In genomic region chr17:70971206-70971605, GRCm38 (mm10) we compare ENCODE assay signal across 27 mouse cellular contexts. TPM values are rescaled to one million over a fixed set of nuclear protein-coding genes. Genes with fewer than 3 reads are reported as not detected.
DNase-seq lines count a peak whose midpoint lies in the region; ATAC-seq and TF ChIP-seq lines count a peak whose summit lies in the region.
"Had no signal": no experiment of that assay in that cellular context is flagged by ENCODE, and none has a peak within 500 bp of the region (broad histone marks: within the 10 kb centered on the region; RNA-seq: fewer than 3 reads in every experiment).

No protein-coding gene starts in this region.

- 48% methylated on average over 11 of the region's 11 CpGs for WGBS in forebrain, embryonic 14.5 days
- WGBS in forebrain, embryonic 11.5 days: 75% methylated on average over 11 of the region's 11 CpGs
- 51% methylated on average over 11 of the region's 11 CpGs for WGBS in hindbrain, embryonic 16.5 days
- WGBS in hindbrain, embryonic 12.5 days: 67% methylated on average over 11 of the region's 11 CpGs
- WGBS in lung, embryonic 14.5 days: 63% methylated on average over 11 of the region's 11 CpGs

- H3K27me3 ChIP-seq in forebrain, embryonic 14.5 days (replicated peaks; ENCODE audit: control insufficient read depth, insufficient read depth, low read length): no peaks in the 10 kb centered on the region
- H3K27me3 ChIP-seq in forebrain, embryonic 11.5 days (ENCODE audit: control insufficient read depth, insufficient read depth, low read length): no peaks in the 10 kb centered on the region
- no peaks in the 10 kb centered on the region for H3K27me3 ChIP-seq in hindbrain, embryonic 16.5 days (replicated peaks; ENCODE audit: control insufficient read depth, insufficient read depth, low read length)
- no peaks in the 10 kb centered on the region for H3K27me3 ChIP-seq in hindbrain, embryonic 12.5 days
- H3K27me3 ChIP-seq in lung, embryonic 14.5 days (ENCODE audit: insufficient read depth, low read length): no peaks in the 10 kb centered on the region
- H3K27me3 ChIP-seq in testis, adult 2 months (ENCODE audit: control insufficient read depth, insufficient read depth, low read length): no peaks in the 10 kb centered on the region
- H3K27me3 ChIP-seq: embryonic facial prominence, embryonic 12.5 days; limb, embryonic 13.5 days had no signal

- H3K4me1 ChIP-seq in forebrain, embryonic 14.5 days (ENCODE audit: control insufficient read depth, insufficient read depth, low read length): no peaks in the 10 kb centered on the region
- no peaks in the 10 kb centered on the region for H3K4me1 ChIP-seq in forebrain, embryonic 11.5 days (replicated peaks; ENCODE audit: control insufficient read depth, insufficient read depth, low read length)
- no peaks in the 10 kb centered on the region for H3K4me1 ChIP-seq in hindbrain, embryonic 16.5 days (ENCODE audit: control insufficient read depth, insufficient read depth, low read depth, low read length)
- H3K4me1 ChIP-seq in hindbrain, embryonic 12.5 days: peaks cover 8% of the 10 kb centered on the region; the same call in 1 of the 2 replicates
- no peaks in the 10 kb centered on the region; the same call in 1 of the 2 replicates for H3K4me1 ChIP-seq in lung, embryonic 14.5 days (ENCODE audit: insufficient read depth)
- no peaks in the 10 kb centered on the region for H3K4me1 ChIP-seq in testis, adult 2 months (ENCODE audit: control insufficient read depth, insufficient read depth, low read length)

- H3K4me2 ChIP-seq in forebrain, embryonic 14.5 days (ENCODE audit: low read length): no peak overlapping the region
- H3K4me2 ChIP-seq in forebrain, embryonic 11.5 days (ENCODE audit: low read depth, low read length, severe bottlenecking): no peak overlapping the region
- no peak overlapping the region for H3K4me2 ChIP-seq in hindbrain, embryonic 16.5 days (ENCODE audit: low read length)
- no peak overlapping the region for H3K4me2 ChIP-seq in hindbrain, embryonic 12.5 days (replicated peaks)
- H3K4me2 ChIP-seq in lung, embryonic 14.5 days: no peak overlapping the region
- H3K4me2 ChIP-seq: embryonic facial prominence, embryonic 12.5 days; heart, embryonic 11.5 days; limb, embryonic 13.5 days; liver, embryonic 11.5 days; midbrain, embryonic 13.5 days had no signal

- H3K36me3 ChIP-seq in forebrain, embryonic 14.5 days (ENCODE audit: control insufficient read depth, insufficient read depth, low read length): peaks cover 32% of the 10 kb centered on the region
- H3K36me3 ChIP-seq in forebrain, embryonic 11.5 days (ENCODE audit: control insufficient read depth, insufficient read depth, low read length): peaks cover 2% of the 10 kb centered on the region; the same call in 1 of the 2 replicates
- H3K36me3 ChIP-seq in hindbrain, embryonic 16.5 days (ENCODE audit: control insufficient read depth, insufficient read depth, low read length): peaks cover 11% of the 10 kb centered on the region
- H3K36me3 ChIP-seq in hindbrain, embryonic 12.5 days: peaks cover 30% of the 10 kb centered on the region
- H3K36me3 ChIP-seq in lung, embryonic 14.5 days (ENCODE audit: insufficient read depth): peaks cover 29% of the 10 kb centered on the region
- no peaks in the 10 kb centered on the region for H3K36me3 ChIP-seq in testis, adult 2 months (ENCODE audit: control insufficient read depth, insufficient read depth, low read length)

- no peak overlapping the region for H3K4me3 ChIP-seq in forebrain, embryonic 14.5 days (ENCODE audit: low read depth, low read length)
- H3K4me3 ChIP-seq in forebrain, embryonic 11.5 days (ENCODE audit: low read depth, low read length): no peak overlapping the region
- H3K4me3 ChIP-seq in hindbrain, embryonic 16.5 days (ENCODE audit: low read length): no peak overlapping the region
- H3K4me3 ChIP-seq in hindbrain, embryonic 12.5 days: no peak overlapping the region
- H3K4me3 ChIP-seq in lung, embryonic 14.5 days (ENCODE audit: low read depth, low read length): no peak overlapping the region
- H3K4me3 ChIP-seq in testis, adult 2 months (ENCODE audit: control insufficient read depth, low read depth, low read length): no peak overlapping the region
- H3K4me3 ChIP-seq: embryonic facial prominence, embryonic 12.5 days; gastrocnemius, adult 2 months; limb, embryonic 13.5 days; megakaryocyte, embryonic 14.5 days; midbrain, embryonic 13.5 days had no signal

- no peak overlapping the region for H3K9ac ChIP-seq in forebrain, embryonic 14.5 days (ENCODE audit: low read length)
- H3K9ac ChIP-seq in forebrain, embryonic 11.5 days (ENCODE audit: low read length): no peak overlapping the region
- H3K9ac ChIP-seq in hindbrain, embryonic 16.5 days (ENCODE audit: low read depth, low read length): no peak overlapping the region
- H3K9ac ChIP-seq in hindbrain, embryonic 12.5 days: no peak overlapping the region
- no peak overlapping the region for H3K9ac ChIP-seq in lung, embryonic 14.5 days
- H3K9ac ChIP-seq: embryonic facial prominence, embryonic 12.5 days; limb, embryonic 13.5 days; midbrain, embryonic 13.5 days had no signal

- no peak for TF ChIP-seq CTCF in lung, embryonic 14.5 days (IDR thresholded peaks at IDR 0.05; ENCODE audit: low read depth)
- TF ChIP-seq CTCF in testis, adult 2 months (IDR thresholded peaks at IDR 0.05; ENCODE audit: control insufficient read depth, insufficient read depth, insufficient replicate concordance, low read depth, low read length): no peak

- ATAC-seq in forebrain, embryonic 14.5 days: no peak
- no peak for ATAC-seq in forebrain, embryonic 11.5 days (replicated peaks; ENCODE audit: low FRiP score)
- ATAC-seq in hindbrain, embryonic 16.5 days: 0 out of 2 replicates have a peak, but pooled peaks have one; percentile 46
- no peak for ATAC-seq in hindbrain, embryonic 12.5 days (ENCODE audit: low FRiP score)
- no peak for ATAC-seq in lung, embryonic 14.5 days (ENCODE audit: insufficient read depth)
- ATAC-seq: lung, postnatal 0 days; midbrain, embryonic 13.5 days had no signal

- DNase-seq in forebrain, embryonic 14.5 days (ENCODE audit: low spot score): peak; percentile 36
- DNase-seq in forebrain, embryonic 11.5 days (ENCODE audit: low spot score): no peak
- peak; percentile 44 for DNase-seq in lung, embryonic 14.5 days
- no peak for DNase-seq in lung, adult 18-20 months
- DNase-seq in layer of hippocampus, adult 8-10 months (ENCODE audit: low spot score in 2 of 2): no peak
- DNase-seq: adrenal gland, postnatal 36 days; cerebellum, adult 8-10 months; cerebellum, postnatal 36 days; embryo, embryonic 11 days; gastrocnemius, adult 2 months; gastrocnemius, postnatal 36 days; heart, adult 18-20 months; kidney, adult 9 months; kidney, postnatal 14 days; lung, postnatal 4 days; spleen, adult 18-20 months; thymus, postnatal 4 days had no signal

- H3K27ac ChIP-seq in forebrain, embryonic 14.5 days (ENCODE audit: low read depth, low read length): no peak overlapping the region
- H3K27ac ChIP-seq in forebrain, embryonic 11.5 days (ENCODE audit: low read depth, low read length): no peak overlapping the region
- no peak overlapping the region for H3K27ac ChIP-seq in hindbrain, embryonic 16.5 days (ENCODE audit: low read depth, low read length)
- H3K27ac ChIP-seq in hindbrain, embryonic 12.5 days: no peak overlapping the region
- no peak overlapping the region for H3K27ac ChIP-seq in lung, embryonic 14.5 days (ENCODE audit: low read depth)
- no peak overlapping the region for H3K27ac ChIP-seq in testis, adult 2 months (ENCODE audit: control insufficient read depth, insufficient read depth, low read depth, low read length)
- H3K27ac ChIP-seq: embryonic facial prominence, embryonic 12.5 days; gastrocnemius, adult 2 months; limb, embryonic 13.5 days; midbrain, embryonic 13.5 days had no signal

- H3K9me3 ChIP-seq in forebrain, embryonic 14.5 days (replicated peaks; ENCODE audit: control insufficient read depth, low read length): no peaks in the 10 kb centered on the region
- H3K9me3 ChIP-seq in forebrain, embryonic 11.5 days (ENCODE audit: control insufficient read depth, low read length): no peaks in the 10 kb centered on the region
- no peaks in the 10 kb centered on the region for H3K9me3 ChIP-seq in hindbrain, embryonic 16.5 days (ENCODE audit: control insufficient read depth, low read length)
- H3K9me3 ChIP-seq in hindbrain, embryonic 12.5 days (replicated peaks): no peaks in the 10 kb centered on the region
- H3K9me3 ChIP-seq in lung, embryonic 14.5 days (ENCODE audit: low read depth, low read length): no peaks in the 10 kb centered on the region
- H3K9me3 ChIP-seq: embryonic facial prominence, embryonic 12.5 days; limb, embryonic 13.5 days; megakaryocyte, embryonic 14.5 days; midbrain, embryonic 13.5 days had no signal

- TF ChIP-seq POLR2A in testis, adult 2 months (IDR thresholded peaks at IDR 0.05; ENCODE audit: control insufficient read depth, low read depth, low read length): 0 out of 2 replicates have a peak, but pooled peaks have one; percentile 27

RNA-seq across cellular contexts. Expression of gene Myom1, which starts 31.2 kb away (rescaled TPM):
- polyA plus RNA-seq in forebrain, embryonic 14.5 days (2014; fragmentation: Nextera tagmentation; extraction: Ambion mirVana): 0.82 and 1.0 TPM in 2 replicates
- 2.8 and 4.0 TPM in 2 replicates for polyA plus RNA-seq in forebrain, embryonic 11.5 days (2014; fragmentation: Nextera tagmentation; extraction: Ambion mirVana)
- polyA plus RNA-seq in hindbrain, embryonic 16.5 days (2015; fragmentation: Nextera tagmentation; extraction: Ambion mirVana): 0.91 and 2.7 TPM in 2 replicates
- 1.9 and 5.0 TPM in 2 replicates for polyA plus RNA-seq in hindbrain, embryonic 12.5 days (2016; fragmentation: Nextera tagmentation; extraction: Ambion mirVana)
- polyA plus RNA-seq in lung, embryonic 14.5 days (2014; fragmentation: Nextera tagmentation; extraction: Ambion mirVana): 5.7 and 7.6 TPM in 2 replicates
- polyA plus RNA-seq in testis, adult 2 months (2012; rRNA removed): 2.1 and 3.4 TPM in 2 replicates
- total RNA-seq in layer of hippocampus, adult 8-10 months (2022): 1 to 10 TPM; 2.3 to 4.2 (median 3.0) TPM

RNA-seq across cellular contexts. Expression of gene Myl12a, which starts 31.5 kb away (rescaled TPM):
- polyA plus RNA-seq in forebrain, embryonic 14.5 days (2014; fragmentation: Nextera tagmentation; extraction: Ambion mirVana): 143 and 158 TPM in 2 replicates
- polyA plus RNA-seq in forebrain, embryonic 11.5 days (2014; fragmentation: Nextera tagmentation; extraction: Ambion mirVana): 372 and 395 TPM in 2 replicates
- 106 and 118 TPM in 2 replicates for polyA plus RNA-seq in hindbrain, embryonic 16.5 days (2015; fragmentation: Nextera tagmentation; extraction: Ambion mirVana)
- polyA plus RNA-seq in hindbrain, embryonic 12.5 days (2016; fragmentation: Nextera tagmentation; extraction: Ambion mirVana): 351 and 382 TPM in 2 replicates
- polyA plus RNA-seq in lung, embryonic 14.5 days (2014; fragmentation: Nextera tagmentation; extraction: Ambion mirVana): 637 and 655 TPM in 2 replicates
- 29.2 and 30.6 TPM in 2 replicates for polyA plus RNA-seq in testis, adult 2 months (2012; rRNA removed)
- total RNA-seq in layer of hippocampus, adult 8-10 months (2022): 10 to 100 TPM; 37.7 to 54.5 (median 41.8) TPM

Comparison
In these comparisons a context has a peak if more than half of its experiments do, and no peak if none do; other contexts are left out.
1. DNase-seq: peak in forebrain, embryonic 14.5 days (single experiment) and lung, embryonic 14.5 days (single experiment); none in forebrain, embryonic 11.5 days (single experiment), lung, adult 18-20 months (0 of 2) and layer of hippocampus, adult 8-10 months (0 of 2).